Mouse (Mus musculus): Measurements from ENCODE around the gene Ugt2b5. TPM values are rescaled to one million over a fixed set of nuclear protein-coding genes. Genes with fewer than 3 reads are reported as not detected.
"Not testable (repeated sequence)": the region's sequence is repeated elsewhere in the genome, so short reads cannot be mapped to it uniquely, and the experiment has no call there.

Ugt2b5 gene
- polyA plus RNA-seq (2015; fragmentation: Nextera tagmentation; extraction: Ambion mirVana), result 4.0 TPM in 1 of 2 replicates, not detected in the other

DNA sequence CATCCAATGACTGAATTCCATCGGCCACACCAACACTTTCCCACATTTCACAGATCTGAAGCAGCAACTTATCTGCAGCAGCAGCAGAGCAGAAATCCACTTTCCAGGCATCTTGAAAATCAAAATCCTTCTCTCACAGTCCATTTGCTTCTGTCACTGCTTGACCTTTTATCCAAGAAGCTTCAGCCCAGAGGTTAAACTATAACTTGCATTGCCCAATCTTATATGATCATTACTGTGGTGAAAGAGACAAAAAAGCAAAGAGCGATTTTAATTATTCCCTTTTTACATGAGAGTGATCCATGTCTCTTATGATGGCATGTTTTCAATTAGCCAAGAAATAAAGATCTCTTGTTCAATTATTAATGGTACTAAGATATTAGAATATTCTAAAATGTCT is at the start of gene Ugt2b5:
Gene Ugt2b5 (minus strand): TSS at position 123 of the 400 bp plus-strand sequence.
- H3K4me3 ChIP-seq (replicated peaks); H3K9me3 ChIP-seq (replicated peaks); ATAC-seq (ENCODE audit: low FRiP score); H3K4me1 ChIP-seq; H3K36me3 ChIP-seq; H3K9ac ChIP-seq (replicated peaks); H3K27me3 ChIP-seq (replicated peaks); H3K27ac ChIP-seq (replicated peaks); H3K4me2 ChIP-seq: not testable (repeated sequence)
- WGBS, result 94% methylated on average over 1 of the region's 2 CpGs

DNA sequence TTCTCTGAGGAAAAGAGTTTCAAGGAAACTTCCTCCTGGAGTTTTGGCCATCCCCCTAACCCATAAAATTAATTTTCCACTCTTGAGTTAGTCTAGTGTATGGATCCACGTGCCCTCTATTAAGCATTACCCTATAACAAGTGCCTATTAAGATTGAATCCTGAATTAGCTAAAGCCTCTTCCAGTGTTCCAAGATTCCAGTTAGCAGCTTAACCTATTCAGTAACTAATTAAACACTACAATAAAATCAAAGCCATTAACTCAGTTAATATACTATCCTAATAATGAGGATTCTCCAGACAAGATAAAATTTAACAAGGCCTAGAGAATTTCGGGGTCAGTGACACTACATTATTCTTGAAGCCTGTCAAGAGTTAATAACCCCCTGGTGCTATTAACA is 35.7 kb upstream of the Ugt2b5 start:
- WGBS, result 43% methylated on average over 2 of the region's 2 CpGs
- H3K9ac ChIP-seq (replicated peaks); H3K4me3 ChIP-seq (replicated peaks); H3K36me3 ChIP-seq; H3K4me2 ChIP-seq; H3K4me1 ChIP-seq; H3K27me3 ChIP-seq (replicated peaks); H3K9me3 ChIP-seq (replicated peaks); H3K27ac ChIP-seq (replicated peaks); ATAC-seq (ENCODE audit: low FRiP score): not testable (repeated sequence)

DNA sequence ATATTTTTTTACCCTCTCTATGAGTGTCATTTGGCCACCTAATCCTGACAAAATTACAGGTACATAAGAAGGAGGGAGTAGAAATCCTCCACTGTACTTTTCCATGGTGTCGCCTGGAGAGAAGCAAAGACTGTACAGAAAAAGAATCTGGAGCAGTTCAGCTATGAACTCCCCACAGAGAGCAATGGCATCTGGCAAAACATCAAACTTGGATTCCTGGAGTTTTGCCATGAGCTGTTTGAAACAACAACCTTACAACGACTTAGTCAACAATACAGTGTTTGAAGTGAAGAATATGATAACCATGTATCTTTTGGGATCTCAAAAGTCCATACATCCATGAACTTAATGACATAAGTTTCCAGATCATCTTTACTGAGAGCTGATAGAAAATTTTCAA is 34.6 kb upstream of the Ugt2b5 start:
- Histone ChIP-seq H3K27me3 (replicated peaks) (no peaks in the 10 kb centered on the region), H3K36me3 (no peaks in the 10 kb centered on the region), H3K4me3 (replicated peaks) (no peak overlapping the region), H3K4me1 (no peaks in the 10 kb centered on the region), H3K9me3 (replicated peaks) (no peaks in the 10 kb centered on the region), H3K4me2 (no peak overlapping the region), H3K27ac (replicated peaks) (no peak overlapping the region), H3K9ac (replicated peaks) (no peak overlapping the region)
- WGBS, result 77% methylated on average over 2 of the region's 2 CpGs
- no peak for ATAC-seq (ENCODE audit: low FRiP score)

DNA sequence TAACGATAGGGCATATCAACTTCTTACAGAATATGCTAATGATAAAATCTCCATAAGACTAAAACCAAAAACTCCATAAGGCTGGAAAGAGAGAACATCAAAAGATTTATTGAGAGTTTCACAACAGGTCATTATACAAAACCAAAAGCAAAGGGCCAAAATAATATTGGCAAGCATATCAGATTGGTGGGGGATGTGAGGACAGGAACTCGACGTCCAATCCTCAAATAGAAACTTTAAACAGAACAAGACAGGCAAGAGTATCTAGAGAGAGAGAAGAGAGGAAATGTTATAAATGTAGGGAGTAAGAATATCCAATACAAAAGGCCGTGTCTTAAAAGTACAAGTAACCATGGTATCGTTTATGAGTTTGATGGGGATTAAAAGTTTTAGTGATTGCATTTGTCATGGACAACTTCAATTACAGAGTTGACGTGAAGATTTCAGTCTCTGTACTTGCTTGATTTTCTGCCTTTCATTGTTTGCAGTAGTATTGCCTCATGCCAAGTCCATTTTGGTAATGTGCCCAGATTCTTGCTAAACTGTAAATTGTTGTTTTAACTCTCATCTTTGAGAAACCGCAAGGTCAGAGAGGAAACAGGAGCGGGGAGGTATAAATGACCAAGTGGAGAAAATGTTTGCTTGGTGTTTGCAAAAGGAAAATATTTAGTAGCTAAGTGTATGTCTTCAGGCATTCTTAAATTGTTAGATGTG is 7.8 kb upstream of the Ugt2b5 start:
- Histone ChIP-seq H3K27me3 (replicated peaks) (no peaks in the 10 kb centered on the region), H3K4me1 (no peaks in the 10 kb centered on the region), H3K4me2 (no peak overlapping the region), H3K27ac (replicated peaks) (no peak overlapping the region), H3K36me3 (no peaks in the 10 kb centered on the region), H3K4me3 (replicated peaks) (no peak overlapping the region), H3K9ac (replicated peaks) (no peak overlapping the region), H3K9me3 (replicated peaks) (no peaks in the 10 kb centered on the region)
- WGBS, result 78% methylated on average over 8 of the region's 8 CpGs
- no peak for ATAC-seq (ENCODE audit: low FRiP score)

DNA sequence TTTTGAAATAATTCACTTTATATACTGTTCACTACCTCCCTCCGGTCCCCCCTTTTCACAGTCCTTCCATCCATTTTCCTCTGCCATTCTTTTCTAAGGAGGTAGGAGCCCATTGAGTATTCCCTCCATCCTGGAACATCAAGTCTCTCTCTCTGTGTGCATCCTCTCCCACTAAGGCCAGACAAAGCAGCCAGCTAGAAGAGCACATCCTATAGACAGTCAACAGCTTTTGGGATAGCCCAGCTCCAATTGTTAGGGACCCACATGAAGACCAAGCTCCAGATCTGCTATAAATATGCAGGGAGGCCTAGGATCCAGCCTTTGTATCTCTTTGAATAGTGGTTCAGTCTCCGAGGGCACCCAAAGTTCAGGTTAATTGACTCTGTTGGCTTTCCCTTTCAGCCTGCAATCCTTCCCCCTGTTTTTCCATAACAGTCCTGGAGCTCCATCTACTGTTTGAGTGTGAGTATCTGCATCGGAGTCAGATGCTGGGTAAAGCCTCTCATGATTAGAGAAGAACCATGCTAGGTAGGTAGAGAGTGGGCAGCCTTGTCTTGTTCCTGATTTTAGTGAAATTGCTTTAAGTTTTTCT is 2.8 kb upstream of the Ugt2b5 start:
- Histone ChIP-seq H3K9ac (replicated peaks) (no peak overlapping the region), H3K4me3 (replicated peaks) (no peak overlapping the region)

DNA sequence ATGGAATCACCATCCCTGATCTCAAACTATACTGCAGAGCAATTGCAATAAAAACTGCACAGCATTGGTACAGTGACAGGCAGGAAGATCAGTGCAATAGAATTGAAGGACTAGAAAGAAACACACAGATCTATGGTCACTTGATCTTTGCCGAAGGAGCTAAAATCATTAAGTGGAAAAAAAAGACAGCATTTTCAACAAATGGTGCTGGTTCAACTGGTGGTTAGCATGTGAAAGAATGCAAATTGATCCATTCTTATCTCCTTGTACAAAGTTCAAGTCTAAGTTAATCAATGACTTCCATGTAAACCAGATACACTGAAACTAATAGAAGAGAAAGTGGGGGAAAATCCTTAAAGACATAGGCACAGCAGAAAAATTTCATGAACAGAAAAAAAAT is 36.4 kb downstream of the Ugt2b5 start:
- WGBS, result 84% methylated on average over 1 of the region's 1 CpGs
- H3K36me3 ChIP-seq; H3K4me1 ChIP-seq; H3K27me3 ChIP-seq (replicated peaks); ATAC-seq (ENCODE audit: low FRiP score); H3K4me2 ChIP-seq; H3K4me3 ChIP-seq (replicated peaks); H3K9ac ChIP-seq (replicated peaks); H3K9me3 ChIP-seq (replicated peaks); H3K27ac ChIP-seq (replicated peaks): not testable (repeated sequence)

More for the DNA sequence above, 2.8 kb upstream of the Ugt2b5 start:
- Histone ChIP-seq H3K4me1 (no peaks in the 10 kb centered on the region), H3K27me3 (replicated peaks) (no peaks in the 10 kb centered on the region), H3K27ac (replicated peaks) (no peak overlapping the region), H3K36me3 (no peaks in the 10 kb centered on the region), H3K4me2 (no peak overlapping the region), H3K9me3 (replicated peaks) (no peaks in the 10 kb centered on the region)
- ATAC-seq (ENCODE audit: low FRiP score), result peak; percentile 74; the same call in 1 of the 2 replicates
- 31% methylated on average over 3 of the region's 3 CpGs for WGBS

DNA sequence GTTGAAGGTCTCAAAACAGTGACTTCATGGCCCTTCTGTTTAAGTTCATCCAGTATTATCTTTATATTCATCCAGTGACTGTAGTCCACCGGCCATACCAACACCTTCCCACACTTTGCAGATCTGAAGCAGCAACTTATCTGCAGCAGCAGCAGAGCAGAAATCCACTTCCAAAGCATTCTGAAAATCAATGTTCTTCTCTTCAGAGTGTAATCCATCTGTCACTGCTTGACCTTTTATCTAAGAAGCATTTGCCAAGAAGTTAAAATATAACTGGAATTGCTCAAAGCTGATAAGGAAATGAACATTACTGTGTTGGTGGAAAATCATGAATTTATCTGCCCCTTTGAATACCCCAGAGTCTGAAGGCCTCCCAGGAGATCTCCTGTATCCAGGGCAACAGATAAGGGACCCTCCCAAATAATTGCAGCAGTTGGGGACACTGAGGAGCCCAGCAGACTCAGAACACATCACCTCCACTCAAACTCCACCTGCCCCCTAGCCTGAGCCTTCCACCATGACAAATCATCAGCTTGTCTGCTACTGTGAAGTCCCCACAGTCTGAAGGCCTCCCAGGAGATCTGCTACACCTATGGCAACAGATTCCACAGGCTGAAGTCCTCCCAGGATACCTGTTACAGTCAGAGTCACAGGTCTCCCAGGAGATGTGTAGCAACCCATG is 47.6 kb downstream of the Ugt2b5 start, which contains the start of gene Ugt2b36:
Gene Ugt2b36 (minus strand): TSS at position 210 of the 682 bp plus-strand sequence.
- 86% methylated on average over 1 of the region's 1 CpGs for WGBS
- Histone ChIP-seq H3K4me3 (replicated peaks) (no peak within 1 kb of the TSS), H3K4me1 (no peaks in the 10 kb centered on the region)

DNA sequence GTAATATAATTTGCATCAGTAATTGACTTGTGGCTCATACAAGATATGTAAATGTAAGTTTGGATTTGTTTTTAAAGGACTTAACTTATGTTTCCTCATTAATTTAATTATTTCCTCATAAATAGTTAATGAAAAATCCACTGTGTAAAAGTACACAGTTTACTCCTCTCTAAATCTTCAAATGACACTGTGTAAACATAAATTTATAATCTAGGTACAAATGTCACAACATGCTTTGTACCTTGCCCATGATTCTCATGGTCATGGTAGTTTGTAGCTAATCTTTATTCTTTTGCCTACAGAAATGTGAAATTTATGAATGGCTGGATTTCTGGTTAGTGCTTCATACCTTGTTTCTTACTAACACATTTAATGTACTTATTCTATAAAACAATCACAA is 49.0 kb downstream of the Ugt2b5 start:
- Histone ChIP-seq H3K4me1 (no peaks in the 10 kb centered on the region), H3K9me3 (replicated peaks) (no peaks in the 10 kb centered on the region)

More for the DNA sequence above, 47.6 kb downstream of the Ugt2b5 start, which contains the start of gene Ugt2b36:
- no peaks in the 10 kb centered on the region for H3K27me3 ChIP-seq (replicated peaks)
- no peak for ATAC-seq (ENCODE audit: low FRiP score)
- no peaks in the 10 kb centered on the region for H3K9me3 ChIP-seq (replicated peaks)
- no peak within 1 kb of the TSS for H3K4me2 ChIP-seq
- H3K9ac ChIP-seq (replicated peaks), result no peak within 1 kb of the TSS
- no peaks in the 10 kb centered on the region for H3K36me3 ChIP-seq
- no peak within 1 kb of the TSS for H3K27ac ChIP-seq (replicated peaks)

DNA sequence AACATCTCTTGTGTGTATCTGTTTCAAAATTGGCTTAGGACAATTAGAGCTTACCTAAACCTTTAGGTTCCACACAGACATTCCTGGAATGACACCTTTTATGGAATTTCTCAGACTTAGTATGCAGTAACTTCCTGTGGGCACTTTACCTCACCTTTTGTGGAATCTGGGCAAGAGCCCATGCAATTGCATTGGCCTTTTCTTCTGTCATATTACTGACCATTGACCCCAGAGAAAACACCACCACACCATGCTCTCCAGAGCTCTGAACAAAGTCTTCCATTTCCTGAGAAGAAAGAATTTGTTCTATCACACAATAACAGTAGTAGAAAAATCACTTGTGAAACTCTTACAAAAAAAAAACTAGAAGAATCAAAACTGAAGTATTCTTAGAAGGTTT is 50.9 kb downstream of the Ugt2b5 start:
- Histone ChIP-seq H3K4me1 (no peaks in the 10 kb centered on the region), H3K9me3 (replicated peaks) (no peaks in the 10 kb centered on the region), H3K9ac (replicated peaks) (no peak overlapping the region), H3K4me3 (replicated peaks) (no peak overlapping the region), H3K27me3 (replicated peaks) (no peaks in the 10 kb centered on the region), H3K36me3 (no peaks in the 10 kb centered on the region), H3K27ac (replicated peaks) (no peak overlapping the region), H3K4me2 (no peak overlapping the region)
- no peak for ATAC-seq (ENCODE audit: low FRiP score)

More for the DNA sequence above, 49.0 kb downstream of the Ugt2b5 start:
- H3K4me2 ChIP-seq, result no peak overlapping the region
- H3K27ac ChIP-seq (replicated peaks), result no peak overlapping the region
- H3K36me3 ChIP-seq, result no peaks in the 10 kb centered on the region
- H3K27me3 ChIP-seq (replicated peaks), result no peaks in the 10 kb centered on the region
- no peak overlapping the region for H3K9ac ChIP-seq (replicated peaks)
- no peak for ATAC-seq (ENCODE audit: low FRiP score)
- H3K4me3 ChIP-seq (replicated peaks), result no peak overlapping the region

DNA sequence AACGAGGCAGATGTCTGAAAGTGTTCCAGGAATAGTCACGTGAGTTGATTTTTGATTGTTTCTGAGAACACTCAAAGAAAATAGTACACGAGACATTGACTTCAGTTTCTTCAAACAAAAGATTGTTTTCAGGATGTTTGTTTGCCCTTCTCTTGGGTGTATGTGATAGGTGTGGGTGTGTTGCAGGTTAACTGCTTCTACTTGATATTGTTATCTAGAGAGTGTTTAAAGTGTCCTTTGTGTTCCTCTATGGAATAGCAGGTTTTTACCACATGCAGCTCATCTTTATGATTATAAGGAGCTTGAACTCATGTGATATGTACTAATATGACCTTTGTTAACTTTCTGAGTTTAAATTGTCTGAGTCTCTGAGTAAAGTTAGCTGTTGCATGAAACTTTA is 53.8 kb downstream of the Ugt2b5 start:
- no peak for ATAC-seq (ENCODE audit: low FRiP score)
- H3K9ac ChIP-seq (replicated peaks), result no peak overlapping the region

More for the DNA sequence above, 53.8 kb downstream of the Ugt2b5 start:
- Histone ChIP-seq H3K4me3 (replicated peaks) (no peak overlapping the region), H3K27me3 (replicated peaks) (no peaks in the 10 kb centered on the region), H3K4me1 (no peaks in the 10 kb centered on the region), H3K36me3 (no peaks in the 10 kb centered on the region), H3K4me2 (no peak overlapping the region), H3K27ac (replicated peaks) (no peak overlapping the region), H3K9me3 (replicated peaks) (no peaks in the 10 kb centered on the region)
- 79% methylated on average over 3 of the region's 3 CpGs for WGBS

Measured in neural tube, embryonic 15.5 days (tissue).